ENCODE assay signal across 8 mouse cellular contexts in genomic region chr11:29173706-29174436, GRCm38 (mm10). TPM values are rescaled to one million over a fixed set of nuclear protein-coding genes. Genes with fewer than 3 reads are reported as not detected.
A peak's percentile ranks its signal among the peaks of the same experiment; 100 is the strongest.
DNase-seq lines count a peak whose midpoint lies in the region; ATAC-seq and TF ChIP-seq lines count a peak whose summit lies in the region.

No protein-coding gene starts in this region.

- DNase-seq in cerebellum, adult 2 months, result no peak
- DNase-seq in cerebellum, adult 11-12 months, result no peak
- peak; percentile 8 for DNase-seq in spleen, adult 12 weeks (ENCODE audit: low spot score)
- DNase-seq in spleen, adult 18-20 months, result no peak
- no peak for DNase-seq in limb, embryonic 11.5 days (ENCODE audit: low spot score)
- DNase-seq in testis, postnatal 14 days (ENCODE audit: low spot score), result no peak
- DNase-seq in kidney, adult 11 months, result no peak

- peak overlapping the region; percentile 99 for H3K9ac ChIP-seq in limb, embryonic 11.5 days (ENCODE audit: low read length)
- H3K9ac ChIP-seq in stomach, embryonic 16.5 days (ENCODE audit: low read length), result peak overlapping the region; percentile 96

- H3K9me3 ChIP-seq in limb, embryonic 11.5 days (ENCODE audit: control insufficient read depth, low read length), result no peaks in the 10 kb centered on the region
- no peaks in the 10 kb centered on the region for H3K9me3 ChIP-seq in stomach, embryonic 16.5 days (replicated peaks; ENCODE audit: control insufficient read depth, low read length)

- H3K4me1 ChIP-seq in cerebellum, adult 2 months (ENCODE audit: control insufficient read depth, insufficient read depth, low read length), result no peaks in the 10 kb centered on the region
- peaks cover 5% of the 10 kb centered on the region; the same call in 1 of the 2 replicates for H3K4me1 ChIP-seq in limb, embryonic 11.5 days (ENCODE audit: control insufficient read depth, insufficient read depth, low read length)
- H3K4me1 ChIP-seq in stomach, embryonic 16.5 days (ENCODE audit: control insufficient read depth, insufficient read depth, low read length), result peaks cover 13% of the 10 kb centered on the region

- no peak for TF ChIP-seq POLR2A in cerebellum, adult 2 months (IDR thresholded peaks at IDR 0.05; ENCODE audit: borderline replicate concordance, insufficient read depth, low read length)

- no peaks in the 10 kb centered on the region for H3K36me3 ChIP-seq in limb, embryonic 11.5 days (ENCODE audit: control insufficient read depth, insufficient read depth, low read length)
- H3K36me3 ChIP-seq in stomach, embryonic 16.5 days (ENCODE audit: control insufficient read depth, insufficient read depth, low read length), result no peaks in the 10 kb centered on the region

- no peak overlapping the region for H3K27ac ChIP-seq in cerebellum, adult 2 months (ENCODE audit: insufficient read depth, low read length)
- peak overlapping the region; percentile 94; the same call in 1 of the 2 replicates for H3K27ac ChIP-seq in limb, embryonic 11.5 days (replicated peaks; ENCODE audit: low read depth, low read length)
- peak overlapping the region; percentile 97 for H3K27ac ChIP-seq in stomach, embryonic 16.5 days (ENCODE audit: low read length)

- no peak for ATAC-seq in limb, embryonic 11.5 days (ENCODE audit: insufficient number of reproducible peaks, low FRiP score, low TSS enrichment, low read depth)
- no peak for ATAC-seq in stomach, embryonic 16.5 days (ENCODE audit: insufficient read depth, low FRiP score)

- no peak for TF ChIP-seq CTCF in cerebellum, adult 2 months (IDR thresholded peaks at IDR 0.05; ENCODE audit: borderline replicate concordance, insufficient read depth, low read depth, low read length)

- no peaks in the 10 kb centered on the region for H3K27me3 ChIP-seq in cerebellum, adult 2 months (ENCODE audit: control insufficient read depth, insufficient read depth, low read length)
- no peaks in the 10 kb centered on the region for H3K27me3 ChIP-seq in limb, embryonic 11.5 days (ENCODE audit: control insufficient read depth, insufficient read depth, low read length)
- no peaks in the 10 kb centered on the region for H3K27me3 ChIP-seq in stomach, embryonic 16.5 days (ENCODE audit: control insufficient read depth, insufficient read depth, low read length)

- H3K4me3 ChIP-seq in cerebellum, adult 2 months (replicated peaks; ENCODE audit: insufficient read depth, low read depth, low read length), result peak overlapping the region; percentile 84
- peak overlapping the region; percentile 89 for H3K4me3 ChIP-seq in limb, embryonic 11.5 days (ENCODE audit: low read depth, low read length)
- H3K4me3 ChIP-seq in stomach, embryonic 16.5 days (replicated peaks; ENCODE audit: low read length), result peak overlapping the region; percentile 86

- H3K4me2 ChIP-seq in limb, embryonic 11.5 days (ENCODE audit: low read depth, severe bottlenecking), result peak overlapping the region; percentile 55
- peak overlapping the region; percentile 87 for H3K4me2 ChIP-seq in stomach, embryonic 16.5 days (ENCODE audit: low read depth, low read length)

- 3% methylated on average over 13 of the region's 13 CpGs for WGBS in cerebellum, adult 2 months
- WGBS in limb, embryonic 11.5 days, result 6% methylated on average over 13 of the region's 13 CpGs
- WGBS in stomach, embryonic 16.5 days, result 2% methylated on average over 13 of the region's 13 CpGs

RNA-seq across cellular contexts. Expression of gene Ppp4r3b, which starts 1.2 kb away (rescaled TPM):
- polyA plus RNA-seq in cerebellum, adult 2 months (2012; rRNA removed), result 21.5 and 22.8 TPM in 2 replicates
- 85.0 and 87.2 TPM in 2 replicates for polyA plus RNA-seq in limb, embryonic 11.5 days (2014; fragmentation: Nextera tagmentation; extraction: Ambion mirVana)
- polyA plus RNA-seq in stomach, embryonic 16.5 days (2015; fragmentation: Nextera tagmentation; extraction: Ambion mirVana), result 77.8 and 79.5 TPM in 2 replicates

RNA-seq across cellular contexts. Expression of gene Pnpt1, which starts 43.3 kb away (rescaled TPM):
- 18.9 and 20.2 TPM in 2 replicates for polyA plus RNA-seq in cerebellum, adult 2 months (2012; rRNA removed)
- polyA plus RNA-seq in limb, embryonic 11.5 days (2014; fragmentation: Nextera tagmentation; extraction: Ambion mirVana), result 49.9 and 52.8 TPM in 2 replicates
- polyA plus RNA-seq in stomach, embryonic 16.5 days (2015; fragmentation: Nextera tagmentation; extraction: Ambion mirVana), result 36.0 and 42.3 TPM in 2 replicates
